Mouse (Mus musculus) liver, embryonic 14.5 days (tissue): ENCODE measurements around the gene Prkn.

Experiments
- CTCF ChIP-seq: IDR thresholded peaks from 2 replicates; pipeline ENCODE4 v1.5.1; 2016; ENCODE audit warnings: antibody characterized with exemption, low read depth, control low read depth
- EP300 ChIP-seq: IDR thresholded peaks from 2 replicates; pipeline ENCODE4 v1.6.1; 2016; ENCODE audit warnings: antibody characterized with exemption, low read depth

DNA sequence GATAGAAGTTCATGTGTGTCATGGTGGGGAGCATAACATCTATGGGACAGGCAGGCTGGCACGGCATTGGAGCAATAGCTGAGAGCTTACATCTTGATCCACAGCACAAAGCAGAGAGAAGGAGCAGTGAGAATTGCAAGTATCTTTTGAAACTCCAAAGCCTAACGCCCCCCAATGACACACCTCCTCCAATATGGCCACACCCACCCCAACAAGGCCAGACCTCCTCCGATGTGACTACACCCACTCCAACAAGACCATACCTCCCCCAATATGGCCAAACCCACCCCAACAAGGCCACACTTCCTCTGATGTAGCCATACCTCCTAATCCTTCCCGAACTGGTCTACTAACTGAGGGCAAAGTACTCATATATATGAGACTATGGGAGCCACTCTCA is 1004.3 kb downstream of the Prkn start:
- TF ChIP-seq CTCF (no peak), EP300 (no peak)
